Mouse (Mus musculus) bone marrow macrophage, adult 2 months (primary cell): ENCODE results near the gene Ppox. TPM values are rescaled to one million over a fixed set of nuclear protein-coding genes. Genes with fewer than 3 reads are reported as not detected.
"Not testable (repeated sequence)": the region's sequence is repeated elsewhere in the genome, so short reads cannot be mapped to it uniquely, and the experiment has no call there.

ENCODE experiments used
- H3K27ac ChIP-seq: 2 replicates; pipeline ENCODE4 v1.5.1; 2012; ENCODE audit warnings: low read depth, low read length; ENCODE audit not compliant: insufficient read depth
- H3K4me1 ChIP-seq: 2 replicates; pipeline ENCODE4 v1.6.1; 2012; ENCODE audit warnings: low read length; ENCODE audit not compliant: control insufficient read depth, insufficient read depth
- H3K4me3 ChIP-seq: 2 replicates; pipeline ENCODE4 v1.5.1; 2012; ENCODE audit warnings: mild to moderate bottlenecking, low read length, moderate library complexity; ENCODE audit not compliant: insufficient read depth
- CTCF ChIP-seq: IDR thresholded peaks from 2 replicates; pipeline ENCODE4 v1.5.1; 2012; ENCODE audit warnings: low read depth, mild to moderate bottlenecking, low read length, moderate library complexity
- POLR2A ChIP-seq: IDR thresholded peaks from 2 replicates; pipeline ENCODE4 v1.6.1; 2012; ENCODE audit warnings: mild to moderate bottlenecking, low read depth, low read length, borderline replicate concordance
- polyA plus RNA-seq: library from polyadenylated mRNA; stranded (reverse); fragments of >200 nt; gene quantifications from 2 replicates; pipeline ENCODE4 v1.2.4, GENCODE M21; 2012; ENCODE audit not compliant: missing spikeins, insufficient read depth, insufficient read length

The Ppox gene
- polyA plus RNA-seq, 1 experiment: 28.1 TPM

- Histone ChIP-seq H3K4me1 (peaks cover 5% of the 10 kb centered on the region), H3K27ac (no peak overlapping the region), H3K4me3 (no peak overlapping the region)
- TF ChIP-seq POLR2A: no peak
- no peak for TF ChIP-seq CTCF
Observed at GRCm38 (mm10) chr1:171319748-171320147, 38.8 kb upstream of the Ppox start.

GRCm38 (mm10) chr1:171309321-171309720 lies 28.3 kb upstream of the Ppox start:
- Histone ChIP-seq H3K27ac (no peak overlapping the region), H3K4me1 (no peaks in the 10 kb centered on the region), H3K4me3 (no peak overlapping the region)
- no peak for TF ChIP-seq POLR2A
- no peak for TF ChIP-seq CTCF

GRCm38 (mm10) chr1:171306157-171306556 lies 25.2 kb upstream of the Ppox start:
- H3K4me1 ChIP-seq, H3K4me3 ChIP-seq, H3K27ac ChIP-seq: not testable (repeated sequence)

GRCm38 (mm10) chr1:171298226-171298625 lies 17.2 kb upstream of the Ppox start:
- no peak overlapping the region for H3K4me3 ChIP-seq
- no peak for TF ChIP-seq CTCF
- no peak for TF ChIP-seq POLR2A
- H3K4me1 ChIP-seq: peaks cover 2% of the 10 kb centered on the region; the same call in 1 of the 2 replicates

GRCm38 (mm10) chr1:171295063-171295402 lies 14.0 kb upstream of the Ppox start:
- TF ChIP-seq POLR2A (no peak), CTCF (no peak)
- Histone ChIP-seq H3K27ac (peak overlapping the region; percentile 88), H3K4me1 (peaks cover 2% of the 10 kb centered on the region; the same call in 1 of the 2 replicates), H3K4me3 (peak overlapping the region; percentile 68)

More at GRCm38 (mm10) chr1:171298226-171298625, 17.2 kb upstream of the Ppox start:
- no peak overlapping the region for H3K27ac ChIP-seq

GRCm38 (mm10) chr1:171294298-171295062 lies 13.5 kb upstream of the Ppox start, which contains the start of gene Ufc1:
TSS of gene Ufc1 (minus strand) at chr1:171295024.
- H3K4me1 ChIP-seq: peaks cover 2% of the 10 kb centered on the region; the same call in 1 of the 2 replicates
- peak within 1 kb of the TSS; percentile 68 for H3K4me3 ChIP-seq
- no peak for TF ChIP-seq CTCF
- TF ChIP-seq POLR2A: no peak
- peak within 1 kb of the TSS; percentile 88 for H3K27ac ChIP-seq

- peak overlapping the region; percentile 88; the same call in 1 of the 2 replicates for H3K27ac ChIP-seq
- H3K4me1 ChIP-seq: peaks cover 2% of the 10 kb centered on the region; the same call in 1 of the 2 replicates
- TF ChIP-seq CTCF (no peak), POLR2A (no peak)
- peak overlapping the region; percentile 68 for H3K4me3 ChIP-seq
Observed at GRCm38 (mm10) chr1:171293906-171294297, 12.9 kb upstream of the Ppox start.

- Histone ChIP-seq H3K4me3 (no peak overlapping the region), H3K4me1 (peaks cover 2% of the 10 kb centered on the region; the same call in 1 of the 2 replicates), H3K27ac (no peak overlapping the region)
- TF ChIP-seq CTCF: no peak
- no peak for TF ChIP-seq POLR2A
Observed at GRCm38 (mm10) chr1:171293351-171293750, 12.4 kb upstream of the Ppox start.

GRCm38 (mm10) chr1:171288328-171288727 lies 7.3 kb upstream of the Ppox start:
- H3K27ac ChIP-seq: no peak overlapping the region
- H3K4me1 ChIP-seq: peaks cover 23% of the 10 kb centered on the region
- no peak for TF ChIP-seq POLR2A
- TF ChIP-seq CTCF: no peak
- no peak overlapping the region for H3K4me3 ChIP-seq

- H3K4me3 ChIP-seq: peak within 1 kb of the TSS; percentile 89
- peak within 1 kb of the TSS; percentile 54 for H3K27ac ChIP-seq
- H3K4me1 ChIP-seq: peaks cover 29% of the 10 kb centered on the region
- TF ChIP-seq CTCF (no peak), POLR2A (no peak)
Observed at GRCm38 (mm10) chr1:171287136-171288081, 6.4 kb upstream of the Ppox start, which contains the start of gene Usp21. TSS of gene Usp21 (minus strand) at chr1:171287991.
